ENCODE assay signal across 18 mouse cellular contexts in genomic region chr15:102592674-102593073, GRCm38 (mm10). TPM values are rescaled to one million over a fixed set of nuclear protein-coding genes. Genes with fewer than 3 reads are reported as not detected.
DNase-seq lines count a peak whose midpoint lies in the region; ATAC-seq and TF ChIP-seq lines count a peak whose summit lies in the region.
"Had no signal": no experiment of that assay in that cellular context is flagged by ENCODE, and none has a peak within 500 bp of the region (broad histone marks: within the 10 kb centered on the region; RNA-seq: fewer than 3 reads in every experiment).

No protein-coding gene starts in this region.

- no peak overlapping the region for H3K27ac ChIP-seq in forebrain, postnatal 0 days (ENCODE audit: low read depth, low read length)
- H3K27ac ChIP-seq in forebrain, embryonic 12.5 days: no peak overlapping the region
- H3K27ac ChIP-seq in left cerebral cortex, adult 2 months: no peak overlapping the region
- no peak overlapping the region for H3K27ac ChIP-seq in forebrain, embryonic 10.5 days
- H3K27ac ChIP-seq: heart, embryonic 15.5 days; liver, embryonic 13.5 days had no signal

- no peak for ATAC-seq in forebrain, postnatal 0 days
- no peak for ATAC-seq in forebrain, embryonic 12.5 days (ENCODE audit: low FRiP score)
- no peak for ATAC-seq in megakaryocyte, adult 5-6 weeks (ENCODE audit: poor library complexity, severe bottlenecking)
- ATAC-seq: midbrain, embryonic 16.5 days had no signal

- intact Hi-C loops in left cerebral cortex, adult 2 months (cut with DNase I): no loop called here
- intact Hi-C loops in left cerebral cortex, postnatal 14 days (cut with DNase I): loop anchor here (5.0 kb wide), 1 partner anchor 65 kb away; no protein-coding TSS in a partner anchor

- WGBS in forebrain, postnatal 0 days: 29% methylated on average over 1 of the region's 1 CpGs
- WGBS in forebrain, embryonic 12.5 days: 60% methylated on average over 1 of the region's 1 CpGs
- 72% methylated on average over 1 of the region's 1 CpGs for WGBS in forebrain, embryonic 10.5 days

- H3K4me1 ChIP-seq in forebrain, postnatal 0 days (ENCODE audit: insufficient read depth): peaks cover 15% of the 10 kb centered on the region; the same call in 1 of the 2 replicates
- H3K4me1 ChIP-seq in forebrain, embryonic 12.5 days: peaks cover 5% of the 10 kb centered on the region
- H3K4me1 ChIP-seq in forebrain, embryonic 10.5 days: 0 out of 2 replicates have a peak, but pooled peaks cover 6% of the 10 kb centered on the region
- H3K4me1 ChIP-seq: liver, embryonic 13.5 days had no signal

- no peak for DNase-seq in forebrain, postnatal 0 days
- no peak for DNase-seq in left cerebral cortex, adult 2 months (ENCODE audit: extremely low spot score in 1 of 2, low spot score in 2 of 2)
- DNase-seq in left cerebral cortex, postnatal 14 days (ENCODE audit: low spot score in 2 of 2): no peak
- peak; percentile 63 for DNase-seq in 416B (ENCODE audit: low read depth)
- peak; percentile 26 for DNase-seq in brain, adult 2 months (ENCODE audit: low read depth, low spot score)
- no peak for DNase-seq in forebrain, embryonic 10.5 days (ENCODE audit: extremely low spot score, low spot score)
- DNase-seq: adrenal gland, postnatal 25 days; liver, embryonic 13.5 days; right cerebral cortex, adult 18-20 months had no signal

- H3K4me3 ChIP-seq in forebrain, postnatal 0 days (ENCODE audit: low read depth, low read length): no peak overlapping the region
- H3K4me3 ChIP-seq in forebrain, embryonic 12.5 days (replicated peaks): no peak overlapping the region
- no peak overlapping the region for H3K4me3 ChIP-seq in left cerebral cortex, adult 2 months
- no peak overlapping the region for H3K4me3 ChIP-seq in forebrain, embryonic 10.5 days
- H3K4me3 ChIP-seq: heart, embryonic 15.5 days; hindbrain, embryonic 15.5 days; liver, embryonic 13.5 days had no signal

- TF ChIP-seq CTCF in forebrain, postnatal 0 days (IDR thresholded peaks at IDR 0.05; ENCODE audit: low read depth): peak; percentile 53
- peak; percentile 29 for TF ChIP-seq CTCF in left cerebral cortex, adult 2 months (IDR thresholded peaks at IDR 0.05)

- H3K9me3 ChIP-seq in forebrain, postnatal 0 days (ENCODE audit: low read length): no peaks in the 10 kb centered on the region
- no peaks in the 10 kb centered on the region for H3K9me3 ChIP-seq in forebrain, embryonic 12.5 days
- H3K9me3 ChIP-seq in forebrain, embryonic 10.5 days: no peaks in the 10 kb centered on the region
- H3K9me3 ChIP-seq: heart, embryonic 15.5 days; hindbrain, embryonic 15.5 days; liver, embryonic 13.5 days had no signal

- no peak overlapping the region for H3K9ac ChIP-seq in forebrain, postnatal 0 days
- H3K9ac ChIP-seq in forebrain, embryonic 12.5 days: no peak overlapping the region
- H3K9ac ChIP-seq: heart, embryonic 15.5 days; hindbrain, embryonic 15.5 days; liver, embryonic 13.5 days had no signal

- H3K36me3 ChIP-seq in forebrain, postnatal 0 days (ENCODE audit: insufficient read depth): no peaks in the 10 kb centered on the region
- H3K36me3 ChIP-seq in forebrain, embryonic 12.5 days (replicated peaks): no peaks in the 10 kb centered on the region
- peaks cover 5% of the 10 kb centered on the region for H3K36me3 ChIP-seq in forebrain, embryonic 10.5 days (replicated peaks)
- H3K36me3 ChIP-seq: heart, embryonic 15.5 days; hindbrain, embryonic 15.5 days had no signal

- no peaks in the 10 kb centered on the region for H3K27me3 ChIP-seq in forebrain, postnatal 0 days (ENCODE audit: insufficient read depth, low read length)
- H3K27me3 ChIP-seq in forebrain, embryonic 12.5 days: no peaks in the 10 kb centered on the region
- no peaks in the 10 kb centered on the region for H3K27me3 ChIP-seq in forebrain, embryonic 10.5 days (ENCODE audit: poor library complexity, severe bottlenecking)
- H3K27me3 ChIP-seq: heart, embryonic 15.5 days; hindbrain, embryonic 15.5 days; liver, embryonic 13.5 days had no signal

- H3K4me2 ChIP-seq in forebrain, postnatal 0 days (ENCODE audit: low read depth): no peak overlapping the region
- no peak overlapping the region for H3K4me2 ChIP-seq in forebrain, embryonic 12.5 days
- H3K4me2 ChIP-seq: heart, embryonic 15.5 days; hindbrain, embryonic 15.5 days; liver, embryonic 13.5 days had no signal

RNA-seq across cellular contexts. Expression of gene Gm28047, which starts 32.2 kb away (rescaled TPM):
- not detected in 2 replicates for total RNA-seq in forebrain, postnatal 0 days (2014; rRNA removed)
- polyA plus RNA-seq in forebrain, postnatal 0 days (2015; fragmentation: Nextera tagmentation; extraction: Ambion mirVana): 0.74 TPM in 1 of 2 replicates, not detected in the other
- 0.40 TPM in 1 of 2 replicates, not detected in the other for polyA plus RNA-seq in forebrain, embryonic 12.5 days (2016; fragmentation: Nextera tagmentation; extraction: Ambion mirVana)
- total RNA-seq in left cerebral cortex, adult 2 months (2021): 1 to 10 TPM in 1 of 2 experiments, not detected in 1; 2.1 TPM
- 1 to 10 TPM in 1 of 2 experiments, not detected in 1; 1.4 TPM for total RNA-seq in left cerebral cortex, postnatal 14 days (2021)
- 0.50 TPM in 1 of 2 replicates, not detected in the other for polyA plus RNA-seq in forebrain, embryonic 10.5 days (2016; fragmentation: Nextera tagmentation; extraction: Ambion mirVana)
- not detected in 2 replicates for total RNA-seq in megakaryocyte, adult 5-6 weeks (2015)
- not detected in 2 replicates for total RNA-seq in megakaryocyte, adult 5-6 weeks (2017)
- total RNA-seq: left cerebral cortex, postnatal 36 days had no signal
- polyA plus RNA-seq: gonadal fat pad, adult 2 months; heart, embryonic 15.5 days; hindbrain, embryonic 15.5 days; liver, embryonic 13.5 days; midbrain, embryonic 16.5 days; neural tube, embryonic 14.5 days; thymus, postnatal 0 days had no signal

RNA-seq across cellular contexts. Expression of gene Atf7, which starts 32.6 kb away (rescaled TPM):
- 9.9 and 13.2 TPM in 2 replicates for total RNA-seq in forebrain, postnatal 0 days (2014; rRNA removed)
- 8.4 and 10.2 TPM in 2 replicates for polyA plus RNA-seq in forebrain, postnatal 0 days (2015; fragmentation: Nextera tagmentation; extraction: Ambion mirVana)
- polyA plus RNA-seq in forebrain, embryonic 12.5 days (2016; fragmentation: Nextera tagmentation; extraction: Ambion mirVana): 21.6 and 22.7 TPM in 2 replicates
- total RNA-seq in left cerebral cortex, adult 2 months (2021): 10 to 100 TPM; 35.3 to 39.2 TPM
- total RNA-seq in left cerebral cortex, postnatal 14 days (2021): 10 to 100 TPM; 24.5 to 29.6 TPM
- 16.0 and 19.2 TPM in 2 replicates for polyA plus RNA-seq in forebrain, embryonic 10.5 days (2016; fragmentation: Nextera tagmentation; extraction: Ambion mirVana)
- 123 and 142 TPM in 2 replicates for total RNA-seq in megakaryocyte, adult 5-6 weeks (2015)
- 23.6 and 45.8 TPM in 2 replicates for total RNA-seq in megakaryocyte, adult 5-6 weeks (2017)

Comparison
In these comparisons a context has a peak if more than half of its experiments do, and no peak if none do; other contexts are left out.
1. DNase-seq: peak in 416B (single experiment) and brain, adult 2 months (single experiment); none in forebrain, postnatal 0 days (single experiment), left cerebral cortex, adult 2 months (0 of 2), left cerebral cortex, postnatal 14 days (0 of 2) and forebrain, embryonic 10.5 days (single experiment).